Comparison of ENCODE assay signal across 15 mouse cellular contexts in the genomic region with DNA sequence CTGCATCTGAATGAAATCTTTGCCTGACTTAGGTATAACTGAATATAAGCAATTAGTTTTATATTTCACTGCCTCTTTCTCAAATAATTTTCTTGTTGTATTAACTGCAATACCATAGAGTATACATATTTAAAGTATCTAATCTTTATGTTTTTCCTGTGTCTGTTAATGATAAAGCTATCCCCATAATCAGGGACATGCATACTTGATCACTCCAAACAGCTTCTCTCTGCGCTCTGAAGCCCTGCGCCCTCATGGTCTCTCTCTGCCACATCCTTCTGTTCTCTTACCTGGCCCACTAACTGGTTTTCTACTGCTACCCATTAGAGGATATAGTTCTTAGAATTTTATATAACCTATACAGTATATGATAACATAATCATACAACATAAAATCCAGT.
"Had no signal": no experiment of that assay in that cellular context is flagged by ENCODE, and none has a peak within 500 bp of the region (broad histone marks: within the 10 kb centered on the region; RNA-seq: fewer than 3 reads in every experiment).

No protein-coding gene starts in this region.

- H3K27me3 ChIP-seq: limb, embryonic 12.5 days; limb, embryonic 15.5 days; megakaryocyte, embryonic 14.5 days had no signal

- H3K4me2 ChIP-seq: limb, embryonic 12.5 days; limb, embryonic 15.5 days; midbrain, embryonic 11.5 days had no signal

- ATAC-seq: intestine, embryonic 16.5 days had no signal

- H3K27ac ChIP-seq: limb, embryonic 12.5 days; limb, embryonic 15.5 days; macrophage had no signal

- DNase-seq: kidney, adult 18-20 months; kidney, adult 9 months; kidney, postnatal 14 days; kidney, postnatal 4 days; left cerebral cortex, postnatal 4 days; lung, adult 2 months; midbrain, embryonic 14.5 days; thymus, adult 18-20 months; thymus, postnatal 4 days had no signal

- H3K4me1 ChIP-seq: limb, embryonic 12.5 days; limb, embryonic 15.5 days had no signal

- H3K9ac ChIP-seq: limb, embryonic 12.5 days; limb, embryonic 15.5 days had no signal

- H3K36me3 ChIP-seq: limb, embryonic 12.5 days had no signal

- H3K9me3 ChIP-seq: limb, embryonic 12.5 days; limb, embryonic 15.5 days; megakaryocyte, embryonic 14.5 days had no signal

- H3K4me3 ChIP-seq: limb, embryonic 12.5 days; limb, embryonic 15.5 days; megakaryocyte, embryonic 14.5 days had no signal
